Mouse (Mus musculus) E14TG2a.4 (cell line): ENCODE measurements around the gene Cnot10.

ENCODE experiments used
- CTCF ChIP-seq: conservative IDR thresholded peaks from 2 replicates; pipeline ENCODE4 v1.5.1; 2014; ENCODE audit warnings: low read length
- NANOG ChIP-seq: IDR thresholded peaks from 2 replicates; pipeline ENCODE4 v1.6.1; 2014; ENCODE audit warnings: borderline replicate concordance, low read length, mixed read lengths

- TF ChIP-seq CTCF, result no peak
- no peak for TF ChIP-seq NANOG
Observed at GRCm38 (mm10) chr9:114668047-114668446, 28.1 kb upstream of the Cnot10 start.
